Mouse (Mus musculus): ENCODE results near the gene Galnt10. TPM values are rescaled to one million over a fixed set of nuclear protein-coding genes. Genes with fewer than 3 reads are reported as not detected.
"Not testable (repeated sequence)": the region's sequence is repeated elsewhere in the genome, so short reads cannot be mapped to it uniquely, and the experiment has no call there.

Gene Galnt10
- total RNA-seq, 1 experiment from 2014 or later = 39.8 TPM

- DNase-seq = no peak
Observed at GRCm38 (mm10) chr11:57790866-57791535, 145.8 kb downstream of the Galnt10 start.

DNA sequence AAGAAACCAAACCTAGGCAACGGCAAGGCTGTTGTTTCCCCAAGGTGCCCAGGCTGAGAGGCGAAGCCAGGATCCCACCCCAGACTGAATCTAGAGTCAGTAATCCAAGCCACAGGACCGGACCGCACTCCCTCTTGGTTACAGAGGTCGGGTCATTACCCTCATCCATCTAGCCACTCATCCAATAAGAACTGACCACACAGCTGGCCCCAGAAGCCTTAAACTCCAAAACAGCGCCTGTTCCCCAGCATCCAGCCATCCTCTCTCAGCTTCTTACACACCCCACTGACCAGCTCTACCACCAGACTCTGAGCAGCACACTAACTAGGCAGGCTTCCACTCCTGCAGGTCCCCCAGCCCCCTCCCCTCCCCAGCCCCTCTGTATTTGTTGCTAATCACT is 149.8 kb downstream of the Galnt10 start:
- no peak for DNase-seq

GRCm38 (mm10) chr11:57797828-57798227 is 152.6 kb downstream of the Galnt10 start:
- DNase-seq = no peak

- DNase-seq = no peak
Observed at GRCm38 (mm10) chr11:57799456-57799855, 154.2 kb downstream of the Galnt10 start.

DNA sequence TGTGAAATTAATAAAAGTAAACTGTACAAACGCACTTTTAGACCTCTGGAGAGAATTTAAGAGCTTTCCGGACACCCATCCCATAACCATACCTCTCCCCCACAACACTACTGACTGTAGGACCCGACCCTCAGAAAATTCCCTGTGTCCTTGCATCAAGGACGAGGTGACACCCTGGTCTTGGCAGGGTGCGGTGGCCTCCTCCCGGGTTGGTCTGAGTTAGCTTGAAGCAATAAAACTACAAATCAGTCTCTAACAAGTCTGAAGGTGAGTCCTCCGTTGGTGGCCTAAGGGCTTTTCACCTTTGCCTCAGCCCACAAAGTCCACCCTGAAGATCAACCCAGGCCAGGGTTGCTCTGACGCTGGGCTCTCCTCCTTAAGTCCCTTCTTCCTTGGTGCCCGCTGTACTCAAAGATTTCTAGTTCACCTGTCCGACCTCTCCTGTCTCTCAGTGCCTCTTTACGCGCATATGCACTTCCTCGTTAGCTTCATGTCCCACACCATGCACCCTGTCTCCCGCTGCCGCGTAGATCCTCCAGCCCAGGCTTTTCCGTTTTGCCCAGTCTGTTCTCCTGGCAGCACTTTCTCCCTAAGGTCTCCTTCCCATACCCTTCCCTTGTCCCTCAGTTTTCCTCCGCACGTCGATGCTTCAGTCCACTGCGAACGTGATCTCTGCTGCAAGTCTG is 155.2 kb downstream of the Galnt10 start:
- DNase-seq = peak; percentile 55

DNA sequence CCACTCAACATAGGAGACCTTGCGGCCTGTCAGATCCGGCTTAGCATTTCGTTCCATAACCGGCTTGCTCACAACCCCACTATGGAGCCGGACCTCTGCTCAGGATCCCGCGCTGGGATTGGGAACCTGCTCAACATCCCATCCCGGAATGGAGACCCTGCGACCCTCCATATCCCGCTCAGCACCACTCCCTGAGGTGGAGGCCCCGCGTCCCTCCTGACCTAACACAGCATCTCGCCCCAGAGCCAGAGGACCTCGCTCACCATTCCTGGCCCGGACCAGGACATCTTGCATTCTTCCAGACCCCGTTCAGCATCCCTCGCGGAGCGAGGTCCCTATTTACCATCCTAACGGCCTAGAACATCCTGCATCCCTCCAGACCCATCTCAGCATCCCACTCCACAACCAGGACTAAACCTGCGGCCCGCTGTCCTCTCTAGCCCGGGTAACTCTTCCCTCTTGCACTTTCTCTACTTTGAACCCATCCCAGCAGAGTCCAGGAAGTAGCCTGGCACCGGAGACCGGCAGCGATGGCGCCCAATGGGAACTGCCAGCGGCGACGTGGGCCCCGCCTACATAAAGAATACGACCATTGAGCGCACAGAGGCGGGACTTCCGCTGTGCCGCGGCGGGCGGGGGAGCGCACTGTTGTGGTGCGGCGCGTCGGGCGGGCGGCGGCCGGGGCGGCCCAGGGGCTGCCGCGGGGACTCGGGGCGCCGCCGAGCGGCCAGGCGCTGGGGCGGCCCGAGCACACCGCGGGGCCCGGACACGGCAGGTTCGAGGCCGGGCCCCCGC is 155.9 kb downstream of the Galnt10 start, which contains the start of gene Sap30l:
Gene Sap30l (plus strand): TSS at position 667 of the 795 bp plus-strand sequence.
- DNase-seq = peak; percentile 98

DNA sequence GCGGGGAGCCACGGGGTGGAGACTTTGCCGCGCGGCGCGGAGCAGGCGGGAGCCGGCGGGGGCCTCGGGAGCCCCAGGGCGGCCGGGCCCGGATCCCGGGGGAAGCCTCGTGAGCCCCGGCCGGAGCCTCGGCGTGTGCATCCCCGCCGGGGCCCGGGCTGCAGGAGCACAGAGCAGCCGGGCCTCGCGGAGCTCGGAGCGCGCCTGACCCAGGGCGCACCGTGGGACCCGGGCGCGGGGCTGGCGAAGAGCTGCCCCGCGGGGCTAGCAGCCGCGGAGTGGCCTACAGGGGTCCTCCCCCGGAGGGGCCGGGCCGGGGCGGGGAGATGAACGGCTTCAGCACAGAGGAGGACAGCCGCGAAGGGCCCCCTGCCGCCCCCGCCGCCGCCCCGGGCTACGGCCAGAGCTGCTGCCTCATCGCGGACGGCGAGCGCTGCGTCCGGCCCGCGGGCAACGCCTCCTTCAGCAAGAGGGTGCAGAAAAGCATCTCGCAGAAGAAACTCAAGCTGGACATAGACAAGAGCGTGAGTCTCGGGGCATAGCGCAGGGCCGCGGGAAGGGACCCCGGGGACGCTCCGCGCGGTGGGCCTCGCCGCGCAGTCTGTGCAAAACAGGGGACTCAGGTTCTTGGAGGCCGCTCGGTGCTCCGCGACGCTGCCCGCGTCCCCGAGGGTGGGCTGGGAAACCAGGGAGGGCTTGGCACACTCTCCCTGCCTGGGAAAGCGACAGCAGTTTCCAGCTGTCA is 156.7 kb downstream of the Galnt10 start:
- peak; percentile 80 for DNase-seq

DNA sequence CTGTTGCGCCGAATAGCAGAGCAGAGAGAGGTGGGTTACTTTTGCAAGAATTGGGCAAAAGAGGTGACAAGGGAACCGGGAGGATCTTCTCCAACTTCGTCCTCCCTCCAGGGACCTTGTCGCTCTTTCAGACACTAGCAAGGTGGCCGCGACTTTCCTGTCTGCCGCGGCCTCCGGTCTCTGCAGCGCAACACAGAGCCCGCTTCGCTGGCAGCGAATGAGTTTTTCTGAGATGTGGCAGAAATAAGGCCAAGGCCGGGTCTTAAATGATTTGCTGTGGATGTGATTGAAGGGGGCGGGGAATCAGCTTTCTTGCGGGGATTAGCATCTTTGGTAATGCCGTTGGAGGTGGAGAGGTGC is 157.2 kb downstream of the Galnt10 start:
- DNase-seq = peak; percentile 70

DNA sequence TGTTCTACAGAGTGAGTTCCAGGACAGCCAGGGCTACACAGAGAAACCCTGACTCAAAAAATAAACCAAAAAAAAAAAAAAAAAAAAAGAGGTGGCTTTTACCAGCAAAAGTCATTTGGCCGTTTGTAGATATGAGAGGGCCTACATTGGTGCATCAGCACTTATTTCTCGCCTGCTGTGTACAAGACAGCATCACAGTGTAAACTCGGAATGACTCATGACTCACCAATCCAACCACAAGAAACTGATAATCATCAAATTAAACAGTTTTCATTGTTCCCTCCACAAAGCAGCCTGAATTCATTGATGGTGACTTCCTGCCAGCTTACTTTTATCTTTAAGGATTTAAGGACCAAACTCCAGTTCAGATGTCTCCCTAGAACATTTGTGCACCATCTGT is 159.8 kb downstream of the Galnt10 start:
- DNase-seq = no peak

DNA sequence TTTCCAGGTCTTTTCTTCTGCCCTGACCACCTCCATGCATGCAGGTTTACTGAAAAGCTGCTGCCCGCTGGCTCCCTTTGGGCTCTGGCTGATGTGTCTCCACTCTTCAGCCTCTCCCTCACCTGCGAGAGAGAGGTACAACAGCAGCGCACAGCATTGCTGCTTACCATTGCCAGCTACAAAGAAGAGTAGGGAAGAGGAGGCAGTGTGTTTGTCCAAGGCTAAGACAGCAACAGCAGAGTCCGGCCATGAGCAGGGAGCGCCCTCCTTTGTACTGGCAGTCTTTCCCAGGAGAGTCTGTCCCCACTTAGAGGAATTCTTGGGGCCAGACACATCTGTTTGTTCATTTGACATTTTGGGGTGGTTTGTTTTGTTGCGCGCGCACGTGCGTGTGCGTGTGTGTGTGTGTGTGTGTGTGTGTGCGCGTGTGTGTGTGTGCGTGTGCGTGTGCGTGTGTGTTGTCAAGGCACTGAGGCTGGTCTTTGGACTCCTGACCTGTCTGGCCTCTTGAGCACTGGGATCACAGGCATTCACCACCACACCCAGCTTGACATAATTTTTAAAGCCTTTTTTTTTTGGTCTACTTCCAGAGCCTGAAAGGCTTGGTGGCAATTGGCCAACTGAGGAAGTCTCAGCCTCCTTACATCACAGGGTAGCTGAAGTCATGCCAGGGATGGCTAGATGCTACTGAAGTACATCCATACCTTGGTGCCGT is 163.9 kb downstream of the Galnt10 start:
- DNase-seq = no peak

- DNase-seq = no peak
Observed at GRCm38 (mm10) chr11:57809732-57810098, 164.5 kb downstream of the Galnt10 start.

DNA sequence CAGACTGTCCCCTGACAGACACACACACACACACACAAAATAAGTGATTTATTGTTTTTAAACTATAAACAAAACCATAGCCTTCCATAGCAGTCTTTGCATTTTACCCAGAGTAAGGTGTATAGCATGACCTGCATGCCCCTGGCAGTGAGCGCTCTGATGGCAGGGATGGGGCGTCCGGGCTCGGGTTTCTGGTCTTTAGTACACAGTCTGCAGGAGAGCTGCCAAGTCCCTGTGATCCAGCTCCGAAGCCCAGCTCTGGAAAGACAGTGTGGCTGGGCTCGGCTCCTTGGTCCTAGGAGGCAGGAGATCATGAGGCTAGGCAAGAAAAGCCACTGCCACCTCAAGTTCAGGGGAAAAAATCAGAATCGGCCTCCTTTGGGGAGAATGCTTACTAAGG is 165.8 kb downstream of the Galnt10 start:
- no peak for DNase-seq

GRCm38 (mm10) chr11:57812212-57812611 is 167.0 kb downstream of the Galnt10 start:
- no peak for DNase-seq

GRCm38 (mm10) chr11:57813641-57814040 is 168.4 kb downstream of the Galnt10 start:
- no peak for DNase-seq

GRCm38 (mm10) chr11:57818189-57818588 is 172.9 kb downstream of the Galnt10 start:
- DNase-seq = no peak

DNA sequence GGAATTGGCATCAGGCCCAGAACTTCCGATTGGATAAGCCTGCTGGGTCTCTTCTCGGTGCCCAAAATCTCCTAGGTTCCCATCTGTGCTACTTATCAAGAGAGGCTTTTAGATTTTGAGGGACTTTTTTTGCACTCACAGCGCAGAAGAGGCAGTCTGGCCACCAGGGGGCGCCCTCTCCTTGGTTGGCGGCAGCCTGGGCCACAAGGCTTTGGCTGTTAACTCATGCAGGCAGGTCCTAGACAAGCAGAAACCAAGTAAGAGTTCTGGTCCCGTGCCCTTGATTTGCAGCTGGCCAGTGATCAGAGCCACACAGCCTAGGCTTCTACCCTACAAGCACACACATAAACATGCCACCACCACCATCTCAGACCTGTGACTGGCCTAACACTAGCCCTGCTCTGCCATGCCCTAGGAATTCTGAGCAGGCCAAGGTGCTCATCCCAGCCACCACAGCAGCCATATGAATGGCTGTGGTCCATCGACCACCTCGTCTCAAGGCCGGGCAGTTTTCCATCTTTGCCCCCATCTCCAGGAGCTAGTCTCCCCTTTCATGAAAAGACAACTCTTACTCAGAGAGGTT is 174.8 kb downstream of the Galnt10 start:
- peak; percentile 95 for DNase-seq

DNA sequence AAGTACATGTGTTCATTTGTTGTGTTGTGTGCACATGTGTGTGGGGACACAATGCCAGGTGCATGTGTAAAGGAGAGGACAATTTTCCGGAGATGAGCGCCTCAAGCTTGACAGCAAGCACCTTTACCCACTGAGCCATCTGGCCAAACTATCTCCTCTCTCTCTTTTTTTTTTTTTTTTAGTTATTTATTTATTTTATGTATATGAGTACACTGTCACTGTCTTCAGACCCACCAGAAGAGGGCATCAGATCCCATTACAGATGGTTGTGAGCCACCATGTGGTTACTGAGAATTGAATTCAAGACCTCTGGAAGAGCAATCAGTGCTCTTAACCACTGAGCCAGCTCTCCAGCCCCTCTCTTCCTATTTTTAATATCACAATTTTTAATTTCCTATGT is 177.9 kb downstream of the Galnt10 start:
- DNase-seq = not testable (repeated sequence)

DNA sequence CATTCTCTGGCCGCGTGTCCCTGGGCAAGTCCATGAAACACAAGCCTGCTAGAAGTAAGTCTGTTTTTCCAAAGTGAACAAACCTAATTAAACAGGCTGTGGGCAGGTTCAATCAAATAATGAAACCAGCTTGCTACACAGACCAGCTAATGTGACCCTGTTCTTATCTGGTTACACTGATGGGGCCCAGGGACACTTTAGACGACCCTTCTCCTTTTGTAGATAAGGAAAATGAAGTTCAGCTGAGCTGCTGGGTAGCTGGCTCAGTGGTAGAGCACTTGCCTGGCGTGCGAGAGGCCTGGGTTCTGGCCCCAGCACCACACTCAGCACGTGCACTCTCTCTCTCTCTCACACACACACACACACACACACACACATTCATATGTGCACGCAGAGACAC is 178.5 kb downstream of the Galnt10 start:
- DNase-seq = no peak

DNA sequence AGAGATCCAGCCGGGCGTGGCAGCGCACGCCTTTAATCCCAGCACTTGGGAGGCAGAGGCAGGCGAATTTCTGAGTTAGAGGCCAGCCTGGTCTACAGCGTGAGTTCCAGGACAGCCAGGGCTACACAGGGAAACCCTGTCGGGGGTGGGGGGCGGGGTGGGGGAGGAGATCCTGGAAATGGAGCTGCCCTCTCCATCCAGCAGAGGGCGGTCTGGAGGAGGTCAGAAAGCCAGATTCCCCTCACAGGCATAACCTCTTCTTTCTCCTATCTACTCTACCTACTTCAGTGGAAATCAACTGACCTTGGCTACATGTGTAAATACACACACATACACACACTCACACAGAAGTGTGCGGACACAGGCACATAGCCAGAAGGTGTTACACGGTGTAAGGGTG is 180.0 kb downstream of the Galnt10 start:
- not testable (repeated sequence) for DNase-seq

DNA sequence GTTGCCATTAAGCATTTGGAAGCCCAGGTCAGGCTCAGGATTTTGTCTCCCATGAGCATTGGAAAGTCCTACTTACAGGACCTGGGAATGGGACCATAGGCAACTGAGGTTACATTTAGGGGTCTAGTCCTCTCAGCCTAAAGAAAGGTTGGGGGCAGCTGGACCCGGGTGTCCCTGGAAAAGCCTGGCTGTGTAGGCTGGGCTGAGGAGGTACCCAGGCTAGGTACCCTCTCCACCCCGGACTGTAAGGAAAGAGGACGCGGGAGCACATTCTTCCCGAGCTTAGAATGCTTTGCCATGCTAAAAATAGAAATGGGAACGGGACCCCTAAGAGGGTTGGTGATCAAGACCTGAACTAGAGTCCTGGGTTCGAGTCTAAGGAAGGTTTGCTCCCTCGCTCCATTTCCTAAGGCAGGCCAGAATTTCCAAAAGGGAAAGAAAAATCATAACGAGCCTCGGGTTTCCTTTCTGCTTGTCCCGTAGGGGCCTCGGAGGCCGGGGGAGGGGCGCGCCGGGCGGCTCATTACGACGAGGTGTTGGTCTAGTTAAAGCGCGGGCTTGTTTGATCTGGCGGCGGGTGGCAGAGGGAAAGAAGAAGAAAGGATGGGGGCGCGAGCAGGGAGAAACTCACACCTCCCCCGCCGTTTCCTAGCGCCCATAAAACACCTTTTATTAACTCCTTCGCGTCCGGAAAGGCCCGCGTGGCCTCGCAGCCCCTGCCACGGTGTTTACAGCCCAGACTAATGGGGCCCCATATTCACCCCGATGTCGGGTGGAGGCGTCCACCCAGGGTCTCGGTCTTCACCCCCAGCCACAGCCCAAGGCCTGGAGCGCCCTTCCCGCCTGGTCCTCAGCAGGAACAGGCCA is 182.0 kb downstream of the Galnt10 start:
- DNase-seq = no peak

Data from adrenal gland, postnatal 14 days (tissue).